Mouse (Mus musculus) hindbrain, postnatal 0 days (tissue): Measurements from ENCODE around the gene Strn4. TPM values are rescaled to one million over a fixed set of nuclear protein-coding genes. Genes with fewer than 3 reads are reported as not detected.

Source experiments
- ATAC-seq: fragments of 200-750 bp; cut with Nextera tagmentation; 2 replicates; pipeline ENCODE4 v1.8.0; 2017; ENCODE audit warnings: mild to moderate bottlenecking, moderate TSS enrichment, moderate library complexity
- DNase-seq: peaks from one replicate; pipeline ENCODE4 v3.0.0-alpha.2; 2015; ENCODE audit warnings: low spot score
- H3K27ac ChIP-seq: fragments of 300-500 bp; sonication (generic); 2 replicates; pipeline ENCODE4 v1.5.1; 2014; ENCODE audit warnings: mild to moderate bottlenecking
- H3K27me3 ChIP-seq: fragments of 300-500 bp; sonication (generic); 2 replicates; pipeline ENCODE4 v1.6.1; 2014; ENCODE audit warnings: low read length, mixed read lengths; ENCODE audit not compliant: insufficient read depth
- H3K36me3 ChIP-seq: fragments of 300-500 bp; sonication (generic); 2 replicates; pipeline ENCODE4 v1.6.1; 2014; ENCODE audit warnings: low read length, mixed read lengths; ENCODE audit not compliant: insufficient read depth
- H3K4me1 ChIP-seq: fragments of 300-500 bp; sonication (generic); 2 replicates; pipeline ENCODE4 v1.6.1; 2014; ENCODE audit warnings: antibody characterized with exemption, low read length, mixed read lengths; ENCODE audit not compliant: insufficient read depth
- H3K4me2 ChIP-seq: fragments of 300-500 bp; sonication (generic); 2 replicates; pipeline ENCODE4 v1.6.1; 2014; ENCODE audit warnings: low read depth, mild to moderate bottlenecking, low read length, moderate library complexity, mixed read lengths
- H3K4me3 ChIP-seq: fragments of 300-500 bp; sonication (generic); 2 replicates; pipeline ENCODE4 v1.5.1; 2014; ENCODE audit warnings: low read length
- H3K9ac ChIP-seq: fragments of 300-500 bp; sonication (generic); replicated peaks from 2 replicates; pipeline ENCODE4 v1.6.1; 2014; ENCODE audit warnings: mild to moderate bottlenecking, low read length, moderate library complexity, mixed read lengths
- H3K9me3 ChIP-seq: fragments of 300-500 bp; sonication (generic); 2 replicates; pipeline ENCODE4 v1.6.1; 2016; ENCODE audit warnings: low read length, mixed read lengths
- CTCF ChIP-seq: IDR thresholded peaks from 2 replicates; pipeline ENCODE4 v1.5.1; 2016; ENCODE audit warnings: antibody characterized with exemption, control low read depth, low read depth
- WGBS: fragments of 180-500 bp; shearing (Covaris S2); extraction: QIAGEN DNeasy Blood & Tissue Kit; methylation state at CpG from one replicate; pipeline ENCODE4 v1.1.7; 2014; 5-methylcytosine and 5-hydroxymethylcytosine counted together
- polyA plus RNA-seq: library from polyadenylated mRNA; unstranded; fragments of >200 nt; fragmentation: Nextera tagmentation; extraction: Ambion mirVana; gene quantifications from 2 replicates; pipeline ENCODE4 v1.2.1, GENCODE M21; 2015
- total RNA-seq: library from RNA; depleted of rRNA; stranded (reverse); fragments of >200 nt; gene quantifications from 2 replicates; pipeline ENCODE4 v1.2.3, GENCODE M21; 2014

The Strn4 gene
- total and polyA plus RNA-seq, 2 experiments from 2014 or later = 141 to 234 TPM

DNA sequence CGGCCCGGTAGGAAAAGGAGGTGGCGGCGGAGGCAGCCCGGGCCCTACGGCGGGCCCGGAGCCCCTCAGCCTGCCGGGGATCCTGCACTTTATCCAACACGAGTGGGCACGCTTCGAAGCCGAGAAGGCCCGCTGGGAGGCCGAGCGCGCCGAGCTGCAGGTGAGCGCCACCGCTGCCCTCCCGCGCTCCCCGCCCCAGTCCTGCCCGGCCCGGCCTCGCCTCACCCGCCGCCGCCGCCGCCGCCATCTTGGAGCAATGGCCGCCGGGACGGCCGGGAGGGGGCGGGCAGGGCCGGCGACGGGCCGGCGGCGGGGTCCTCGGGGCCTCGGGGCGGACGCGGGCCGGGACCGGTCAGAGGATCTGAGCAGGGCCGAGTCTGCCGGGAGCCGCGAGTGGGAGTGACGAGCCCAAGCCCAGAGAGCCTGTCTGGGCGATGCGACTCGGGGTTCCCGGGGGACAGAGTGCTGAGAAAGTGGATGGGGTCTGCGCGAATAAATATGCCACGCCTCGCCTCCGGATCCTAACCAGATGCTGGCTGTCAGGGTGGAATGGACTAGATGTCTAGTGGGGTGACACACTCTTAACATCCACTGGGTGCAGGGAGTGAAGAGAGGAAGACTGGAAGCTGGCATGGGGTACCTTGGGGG, 910 bp downstream of the Strn4 start, which contains the start of gene Fkrp:
Gene Fkrp (minus strand): TSS at position 258 of the 648 bp plus-strand sequence.
- TF ChIP-seq CTCF = no peak
- peak within 1 kb of the TSS; percentile 83 for H3K4me2 ChIP-seq
- peaks cover 35% of the 10 kb centered on the region for H3K4me1 ChIP-seq
- H3K4me3 ChIP-seq = peak within 1 kb of the TSS; percentile 99
- peak within 1 kb of the TSS; percentile 99 for H3K27ac ChIP-seq
- DNase-seq = peak; percentile 70
- H3K9ac ChIP-seq = peak within 1 kb of the TSS; percentile 100
- peak; percentile 41 for ATAC-seq
- WGBS = under 1% methylated on average over 45 of the region's 64 CpGs
- H3K27me3 ChIP-seq = no peaks in the 10 kb centered on the region
- H3K9me3 ChIP-seq = no peaks in the 10 kb centered on the region
- no peaks in the 10 kb centered on the region for H3K36me3 ChIP-seq

DNA sequence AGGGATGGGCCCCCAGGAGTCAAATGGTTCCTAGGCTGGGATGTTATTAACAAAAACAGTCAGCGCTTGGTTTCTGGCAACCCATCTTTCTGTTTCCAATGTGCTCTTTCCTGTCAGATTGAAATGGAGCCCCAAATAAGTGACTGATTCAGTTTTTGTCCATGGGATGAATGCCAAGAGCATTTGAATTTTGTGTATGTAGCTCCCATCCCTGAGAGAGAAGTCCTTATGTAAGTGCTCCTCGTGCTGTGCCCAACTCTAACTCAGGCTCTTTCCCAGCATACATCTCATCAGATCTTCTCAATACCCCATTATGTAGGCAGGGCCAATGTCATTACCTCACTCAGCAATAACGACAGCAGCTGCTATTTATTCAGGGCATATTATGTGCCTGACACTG, 2.0 kb downstream of the Strn4 start:
- no peak for TF ChIP-seq CTCF
- Histone ChIP-seq H3K9me3 (no peaks in the 10 kb centered on the region), H3K27ac (peak overlapping the region; percentile 99; the same call in 1 of the 2 replicates), H3K4me1 (peaks cover 35% of the 10 kb centered on the region), H3K4me3 (peak overlapping the region; percentile 99), H3K27me3 (no peaks in the 10 kb centered on the region), H3K36me3 (no peaks in the 10 kb centered on the region; the same call in 1 of the 2 replicates), H3K4me2 (peak overlapping the region; percentile 83), H3K9ac (peak overlapping the region; percentile 100)
- DNase-seq (peak; percentile 16), ATAC-seq (no peak)
- 19% methylated on average over 3 of the region's 3 CpGs for WGBS

DNA sequence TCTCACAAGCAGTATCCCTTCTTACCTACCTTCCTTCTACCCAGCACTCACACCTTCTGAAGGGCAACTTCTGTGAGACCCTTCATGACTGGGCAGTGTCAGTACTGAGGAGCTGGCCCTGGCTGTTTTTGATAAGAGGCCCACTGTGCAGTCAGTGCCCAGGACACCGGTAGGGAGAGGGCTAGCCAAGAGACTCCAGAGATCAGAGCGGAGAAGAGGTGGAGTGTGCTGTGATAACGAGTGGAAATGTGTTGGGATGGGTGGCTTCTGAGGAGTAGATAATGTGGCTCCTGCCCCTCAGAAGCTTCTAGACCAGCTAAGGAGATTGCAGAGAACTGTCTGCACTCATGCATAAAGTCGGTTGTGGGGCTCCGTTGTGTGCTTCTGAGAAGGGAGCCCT, 4.1 kb downstream of the Strn4 start:
- H3K4me1 ChIP-seq = peaks cover 35% of the 10 kb centered on the region
- H3K9ac ChIP-seq = peak overlapping the region; percentile 21; the same call in 1 of the 2 replicates
- ATAC-seq (no peak), DNase-seq (no peak)
- H3K9me3 ChIP-seq = no peaks in the 10 kb centered on the region
- no peak for TF ChIP-seq CTCF
- H3K27ac ChIP-seq = no peak overlapping the region
- H3K4me2 ChIP-seq = 0 out of 2 replicates have a peak overlapping the region, but pooled peaks have one; percentile 27
- peaks cover 13% of the 10 kb centered on the region; the same call in 1 of the 2 replicates for H3K36me3 ChIP-seq
- H3K4me3 ChIP-seq = no peak overlapping the region
- 65% methylated on average over 5 of the region's 5 CpGs for WGBS
- H3K27me3 ChIP-seq = no peaks in the 10 kb centered on the region

DNA sequence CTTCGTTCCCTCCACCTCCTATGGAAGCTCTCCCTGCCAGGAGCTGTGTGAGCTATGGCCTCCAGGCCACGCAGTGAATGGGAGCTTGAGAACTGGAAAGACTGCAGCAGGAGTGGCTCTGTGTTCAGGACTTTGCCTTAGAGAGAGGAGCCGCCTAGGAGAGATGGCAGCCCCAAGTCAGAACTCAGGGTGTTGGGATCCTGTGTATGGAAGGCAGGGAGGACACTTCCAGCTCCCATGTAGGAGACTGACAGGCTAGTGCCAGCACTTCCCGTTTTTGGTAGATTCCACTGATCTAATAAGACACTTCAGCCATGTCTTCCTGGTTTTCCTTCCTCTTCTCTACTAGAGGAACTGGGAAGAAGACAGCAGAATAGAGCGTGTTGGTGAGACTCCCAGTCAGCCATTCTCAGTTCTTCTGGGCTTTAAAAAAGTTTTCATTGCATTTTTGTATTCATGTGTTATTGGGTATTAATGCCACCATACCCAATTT, 4.6 kb downstream of the Strn4 start:
- Histone ChIP-seq H3K4me1 (peaks cover 35% of the 10 kb centered on the region), H3K4me2 (no peak overlapping the region)

GRCm38 (mm10) chr7:16821091-16821490, 5.4 kb downstream of the Strn4 start:
- Histone ChIP-seq H3K27ac (peak overlapping the region; percentile 64), H3K4me3 (no peak overlapping the region), H3K4me1 (peaks cover 35% of the 10 kb centered on the region), H3K9ac (no peak overlapping the region), H3K4me2 (0 out of 2 replicates have a peak overlapping the region, but pooled peaks have one; percentile 7), H3K36me3 (peaks cover 25% of the 10 kb centered on the region), H3K27me3 (no peaks in the 10 kb centered on the region), H3K9me3 (no peaks in the 10 kb centered on the region)
- 40% methylated on average over 3 of the region's 3 CpGs for WGBS
- ATAC-seq (no peak), DNase-seq (no peak)
- no peak for TF ChIP-seq CTCF

More for the DNA sequence above, 4.6 kb downstream of the Strn4 start:
- no peak for ATAC-seq
- 68% methylated on average over 5 of the region's 5 CpGs for WGBS
- no peak for TF ChIP-seq CTCF
- Histone ChIP-seq H3K27me3 (no peaks in the 10 kb centered on the region), H3K36me3 (peaks cover 18% of the 10 kb centered on the region), H3K9me3 (no peaks in the 10 kb centered on the region), H3K4me3 (no peak overlapping the region), H3K27ac (no peak overlapping the region), H3K9ac (no peak overlapping the region)
- no peak for DNase-seq

DNA sequence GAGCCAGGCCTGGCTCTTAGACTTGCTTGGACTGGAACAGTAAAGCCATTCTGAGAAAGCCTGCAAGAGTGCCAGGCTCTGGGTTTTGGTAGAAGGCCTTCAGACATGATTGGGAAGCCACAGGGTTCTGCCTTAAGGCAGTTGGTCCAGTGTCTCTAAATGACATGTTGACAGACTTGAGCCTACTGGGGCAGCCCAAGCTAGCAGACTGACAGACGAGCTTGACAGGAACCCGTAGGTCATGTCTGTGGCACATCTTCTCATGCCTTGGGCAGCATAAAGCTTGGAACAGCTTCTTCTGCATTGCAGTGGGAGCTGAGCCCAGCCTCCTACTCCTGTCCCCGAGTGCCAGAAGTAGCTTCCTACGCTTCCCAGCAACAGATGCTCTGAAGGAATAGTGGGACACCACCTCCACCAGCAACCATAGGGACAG, 6.0 kb downstream of the Strn4 start:
- H3K9ac ChIP-seq = no peak overlapping the region
- H3K27ac ChIP-seq = peak overlapping the region; percentile 64
- 37% methylated on average over 4 of the region's 4 CpGs for WGBS
- TF ChIP-seq CTCF = no peak
- ATAC-seq (0 out of 2 replicates have a peak, but pooled peaks have one; percentile 6), DNase-seq (peak; percentile 23)
- no peak overlapping the region for H3K4me3 ChIP-seq
- no peaks in the 10 kb centered on the region for H3K27me3 ChIP-seq
- H3K4me2 ChIP-seq = no peak overlapping the region
- peaks cover 31% of the 10 kb centered on the region for H3K36me3 ChIP-seq
- H3K9me3 ChIP-seq = no peaks in the 10 kb centered on the region
- H3K4me1 ChIP-seq = peaks cover 35% of the 10 kb centered on the region

GRCm38 (mm10) chr7:16823734-16824133, 8.0 kb downstream of the Strn4 start:
- Histone ChIP-seq H3K27me3 (no peaks in the 10 kb centered on the region), H3K4me2 (no peak overlapping the region), H3K9me3 (no peaks in the 10 kb centered on the region), H3K4me1 (peaks cover 25% of the 10 kb centered on the region), H3K27ac (no peak overlapping the region), H3K4me3 (no peak overlapping the region), H3K9ac (no peak overlapping the region), H3K36me3 (peaks cover 46% of the 10 kb centered on the region)
- no peak for TF ChIP-seq CTCF
- DNase-seq (no peak), ATAC-seq (no peak)
- 57% methylated on average over 5 of the region's 5 CpGs for WGBS
